Mouse (Mus musculus) neural tube, embryonic 11.5 days (tissue): ENCODE measurements around the gene Sprn. TPM values are rescaled to one million over a fixed set of nuclear protein-coding genes. Genes with fewer than 3 reads are reported as not detected.

Source experiments
- ATAC-seq: fragments of 200-750 bp; cut with Nextera tagmentation; 2 replicates; pipeline ENCODE4 v1.8.0; 2017; ENCODE audit warnings: moderate number of reproducible peaks, mild to moderate bottlenecking, moderate TSS enrichment, moderate library complexity; ENCODE audit not compliant: insufficient read depth, low FRiP score, low TSS enrichment
- DNase-seq: peaks from one replicate; pipeline ENCODE4 v3.0.0-alpha.2; 2015; ENCODE audit warnings: low spot score
- H3K27ac ChIP-seq: fragments of 300-500 bp; sonication (generic); 2 replicates; pipeline ENCODE4 v1.5.1; 2014; ENCODE audit warnings: low read depth, mild to moderate bottlenecking, low read length
- H3K27me3 ChIP-seq: fragments of 300-500 bp; sonication (generic); 2 replicates; pipeline ENCODE4 v1.6.1; 2014; ENCODE audit warnings: mild to moderate bottlenecking, low read length, mixed read lengths; ENCODE audit not compliant: control insufficient read depth, insufficient read depth
- H3K36me3 ChIP-seq: fragments of 300-500 bp; sonication (generic); 2 replicates; pipeline ENCODE4 v1.6.1; 2014; ENCODE audit warnings: mild to moderate bottlenecking, low read length, moderate library complexity, mixed read lengths; ENCODE audit not compliant: control insufficient read depth, insufficient read depth
- H3K4me1 ChIP-seq: fragments of 300-500 bp; sonication (generic); 2 replicates; pipeline ENCODE4 v1.6.1; 2014; ENCODE audit warnings: low read length, mixed read lengths; ENCODE audit not compliant: control insufficient read depth, insufficient read depth
- H3K4me2 ChIP-seq: fragments of 300-500 bp; sonication (generic); 2 replicates; pipeline ENCODE4 v1.6.1; 2014; ENCODE audit warnings: low read depth, mild to moderate bottlenecking, moderate library complexity
- H3K4me3 ChIP-seq: fragments of 300-500 bp; sonication (generic); 2 replicates; pipeline ENCODE4 v1.5.1; 2014; ENCODE audit warnings: low read depth, low read length
- H3K9ac ChIP-seq: fragments of 300-500 bp; sonication (generic); 2 replicates; pipeline ENCODE4 v1.6.1; 2014; ENCODE audit warnings: mild to moderate bottlenecking, low read length
- H3K9me3 ChIP-seq: fragments of 300-500 bp; sonication (generic); 2 replicates; pipeline ENCODE4 v1.6.1; 2016; ENCODE audit warnings: low read length; ENCODE audit not compliant: control insufficient read depth
- WGBS: fragments of 180-500 bp; shearing (Covaris S2); extraction: QIAGEN DNeasy Blood & Tissue Kit; methylation state at CpG from one replicate; pipeline ENCODE4 v1.1.7; 2014; 5-methylcytosine and 5-hydroxymethylcytosine counted together
- polyA plus RNA-seq: library from polyadenylated mRNA; unstranded; fragments of >200 nt; fragmentation: Nextera tagmentation; extraction: Ambion mirVana; gene quantifications from 2 replicates; pipeline ENCODE4 v1.2.1, GENCODE M21; 2014

The Sprn gene
- polyA plus RNA-seq: 0.72 and 1.2 TPM in 2 replicates

- ATAC-seq (peak; percentile 50; the same call in 1 of the 2 replicates), DNase-seq (peak; percentile 40)
- H3K9me3 ChIP-seq: no peaks in the 10 kb centered on the region
- peak within 1 kb of the TSS; percentile 49 for H3K9ac ChIP-seq
- no peaks in the 10 kb centered on the region for H3K36me3 ChIP-seq
- H3K4me1 ChIP-seq: 0 out of 2 replicates have a peak, but pooled peaks cover 3% of the 10 kb centered on the region
- WGBS: 3% methylated on average over 28 of the region's 28 CpGs
- peaks cover 11% of the 10 kb centered on the region for H3K27me3 ChIP-seq
- H3K27ac ChIP-seq: no peak within 1 kb of the TSS
- H3K4me3 ChIP-seq: peak within 1 kb of the TSS; percentile 23
- peak within 1 kb of the TSS; percentile 52 for H3K4me2 ChIP-seq
Observed at GRCm38 (mm10) chr7:140154218-140154927, at the start of gene Sprn. Gene Sprn (minus strand): TSS chr7:140154877.

- Histone ChIP-seq H3K9ac (no peak overlapping the region), H3K9me3 (no peaks in the 10 kb centered on the region), H3K4me1 (no peaks in the 10 kb centered on the region), H3K27me3 (no peaks in the 10 kb centered on the region), H3K4me3 (no peak overlapping the region), H3K4me2 (no peak overlapping the region), H3K27ac (no peak overlapping the region), H3K36me3 (no peaks in the 10 kb centered on the region)
- WGBS: 90% methylated on average over 4 of the region's 4 CpGs
- DNase-seq (no peak), ATAC-seq (no peak)
Observed at GRCm38 (mm10) chr7:140201090-140201489, 46.4 kb upstream of the Sprn start.

GRCm38 (mm10) chr7:140196002-140196401 lies 41.3 kb upstream of the Sprn start:
- Histone ChIP-seq H3K9me3 (no peaks in the 10 kb centered on the region), H3K27ac (no peak overlapping the region), H3K4me1 (no peaks in the 10 kb centered on the region), H3K27me3 (no peaks in the 10 kb centered on the region), H3K4me2 (no peak overlapping the region), H3K4me3 (no peak overlapping the region), H3K9ac (no peak overlapping the region), H3K36me3 (no peaks in the 10 kb centered on the region)
- DNase-seq: no peak
- ATAC-seq: no peak
- 87% methylated on average over 8 of the region's 8 CpGs for WGBS

- no peaks in the 10 kb centered on the region for H3K36me3 ChIP-seq
- H3K4me2 ChIP-seq: no peak overlapping the region
- WGBS: 90% methylated on average over 4 of the region's 4 CpGs
- no peak overlapping the region for H3K9ac ChIP-seq
- ATAC-seq (no peak), DNase-seq (no peak)
- H3K27ac ChIP-seq: no peak overlapping the region
- H3K4me3 ChIP-seq: no peak overlapping the region
- no peaks in the 10 kb centered on the region for H3K27me3 ChIP-seq
- no peaks in the 10 kb centered on the region for H3K9me3 ChIP-seq
- no peaks in the 10 kb centered on the region for H3K4me1 ChIP-seq
Observed at GRCm38 (mm10) chr7:140194031-140194430, 39.4 kb upstream of the Sprn start.

GRCm38 (mm10) chr7:140192851-140193250 lies 38.2 kb upstream of the Sprn start:
- Histone ChIP-seq H3K27ac (no peak overlapping the region), H3K9me3 (no peaks in the 10 kb centered on the region), H3K9ac (no peak overlapping the region), H3K4me2 (no peak overlapping the region), H3K27me3 (no peaks in the 10 kb centered on the region), H3K4me1 (no peaks in the 10 kb centered on the region), H3K4me3 (no peak overlapping the region), H3K36me3 (no peaks in the 10 kb centered on the region)
- no peak for ATAC-seq
- 83% methylated on average over 2 of the region's 2 CpGs for WGBS
- no peak for DNase-seq

- WGBS: 59% methylated on average over 2 of the region's 2 CpGs
- DNase-seq: no peak
Observed at GRCm38 (mm10) chr7:140192445-140192844, 37.8 kb upstream of the Sprn start.

GRCm38 (mm10) chr7:140190435-140190834 lies 35.8 kb upstream of the Sprn start:
- no peak for DNase-seq
- H3K9me3 ChIP-seq: no peaks in the 10 kb centered on the region
- no peak overlapping the region for H3K4me2 ChIP-seq
- no peaks in the 10 kb centered on the region for H3K27me3 ChIP-seq
- H3K9ac ChIP-seq: no peak overlapping the region
- H3K4me3 ChIP-seq: no peak overlapping the region
- WGBS: 86% methylated on average over 1 of the region's 1 CpGs
- no peaks in the 10 kb centered on the region for H3K4me1 ChIP-seq
- H3K27ac ChIP-seq: no peak overlapping the region
- no peaks in the 10 kb centered on the region for H3K36me3 ChIP-seq
- ATAC-seq: no peak

More at GRCm38 (mm10) chr7:140192445-140192844, 37.8 kb upstream of the Sprn start:
- Histone ChIP-seq H3K9me3 (no peaks in the 10 kb centered on the region), H3K4me2 (no peak overlapping the region), H3K4me3 (no peak overlapping the region), H3K27ac (no peak overlapping the region), H3K4me1 (no peaks in the 10 kb centered on the region), H3K9ac (no peak overlapping the region), H3K27me3 (no peaks in the 10 kb centered on the region), H3K36me3 (no peaks in the 10 kb centered on the region)
- no peak for ATAC-seq

GRCm38 (mm10) chr7:140188391-140189328 lies 34.0 kb upstream of the Sprn start:
- H3K4me3 ChIP-seq: no peak overlapping the region
- H3K4me2 ChIP-seq: no peak overlapping the region
- H3K27ac ChIP-seq: no peak overlapping the region
- no peaks in the 10 kb centered on the region for H3K9me3 ChIP-seq
- WGBS: 65% methylated on average over 4 of the region's 4 CpGs
- DNase-seq (no peak), ATAC-seq (no peak)
- H3K4me1 ChIP-seq: no peaks in the 10 kb centered on the region
- no peaks in the 10 kb centered on the region for H3K36me3 ChIP-seq
- no peaks in the 10 kb centered on the region for H3K27me3 ChIP-seq
- H3K9ac ChIP-seq: no peak overlapping the region
